Mouse (Mus musculus): ENCODE data around the gene Scnn1g.

The Scnn1g gene

DNA sequence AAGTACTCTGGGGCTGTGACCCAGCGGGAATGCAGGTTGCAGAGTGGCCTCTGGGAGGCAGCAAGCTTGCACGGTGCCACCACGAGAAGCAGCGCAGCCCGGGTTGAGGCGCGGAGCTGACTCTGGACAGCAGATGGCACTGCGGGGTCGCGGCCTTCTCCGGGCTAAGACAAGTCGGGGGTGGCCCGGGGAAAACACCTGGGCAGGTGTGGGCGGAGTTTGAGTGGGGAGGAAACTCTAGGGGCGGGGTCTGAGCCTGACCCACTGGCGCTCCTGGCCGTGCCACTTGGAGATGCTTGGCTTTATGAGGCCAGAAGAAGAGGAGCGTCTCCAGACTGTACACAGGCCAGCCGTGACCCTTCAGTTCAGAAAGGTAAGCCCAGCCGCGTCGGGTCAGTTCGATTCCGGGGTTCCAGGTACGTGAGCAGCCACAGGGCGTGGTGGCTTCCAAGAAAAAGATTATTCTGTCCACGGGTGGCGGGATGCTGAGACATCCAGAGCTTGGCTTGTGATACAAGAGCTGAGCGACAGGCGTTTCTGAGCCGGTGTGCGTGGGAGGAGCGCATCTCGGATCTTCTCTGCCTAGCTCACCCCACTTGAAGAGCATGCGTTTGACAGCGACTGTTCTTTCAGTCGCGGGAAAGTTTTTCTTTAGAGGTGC, at the start of gene Scnn1g:
Gene Scnn1g (plus strand): TSS at position 309 of the 661 bp plus-strand sequence.
- peak; percentile 90 for DNase-seq

- no peak for DNase-seq
Measured at GRCm38 (mm10) chr7:121685140-121685984, 48.9 kb upstream of the Scnn1g start.

- DNase-seq = no peak
Measured at GRCm38 (mm10) chr7:121689338-121689737, 44.9 kb upstream of the Scnn1g start.

DNA sequence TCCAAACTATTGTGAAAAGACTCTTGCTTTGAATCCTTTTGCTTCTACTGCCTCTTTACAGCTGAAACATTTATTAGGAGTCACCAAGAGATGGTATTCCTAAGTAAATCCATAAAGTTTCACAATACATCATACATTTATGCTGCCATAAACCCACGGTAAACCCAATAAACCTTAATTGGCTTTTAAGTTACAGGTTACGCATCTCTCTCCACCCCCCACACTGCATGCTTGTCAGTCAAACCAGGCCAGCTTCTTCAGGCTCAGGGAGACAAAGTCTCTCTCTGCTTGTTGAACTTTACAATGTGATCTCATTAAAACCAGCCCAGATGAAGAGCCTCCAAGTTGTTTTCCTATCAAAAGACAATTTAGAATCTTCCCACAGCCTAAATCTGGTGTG, 42.5 kb upstream of the Scnn1g start:
- no peak for DNase-seq

GRCm38 (mm10) chr7:121697170-121697569, 37.1 kb upstream of the Scnn1g start:
- DNase-seq = peak; percentile 2

- no peak for DNase-seq
Measured at GRCm38 (mm10) chr7:121697574-121697973, 36.7 kb upstream of the Scnn1g start.

DNA sequence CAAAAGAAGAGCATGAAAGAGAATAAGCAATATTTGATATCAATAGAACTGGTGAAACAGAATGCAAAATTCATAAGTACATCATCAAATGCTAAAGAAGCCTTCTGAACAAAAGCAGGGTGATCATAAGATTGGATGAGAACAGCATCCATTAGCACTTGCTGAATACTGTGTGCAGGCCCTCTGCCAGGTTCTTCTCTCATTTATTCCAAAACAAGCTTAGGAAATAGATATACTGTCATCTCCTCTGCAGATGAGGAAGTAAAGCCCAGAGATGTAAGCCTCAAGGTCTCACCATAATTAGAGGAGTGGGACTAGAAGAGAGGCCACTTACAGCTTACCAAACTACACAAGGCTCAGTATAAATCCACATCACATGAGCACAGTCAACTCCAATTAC, 35.1 kb upstream of the Scnn1g start:
- no peak for DNase-seq

DNA sequence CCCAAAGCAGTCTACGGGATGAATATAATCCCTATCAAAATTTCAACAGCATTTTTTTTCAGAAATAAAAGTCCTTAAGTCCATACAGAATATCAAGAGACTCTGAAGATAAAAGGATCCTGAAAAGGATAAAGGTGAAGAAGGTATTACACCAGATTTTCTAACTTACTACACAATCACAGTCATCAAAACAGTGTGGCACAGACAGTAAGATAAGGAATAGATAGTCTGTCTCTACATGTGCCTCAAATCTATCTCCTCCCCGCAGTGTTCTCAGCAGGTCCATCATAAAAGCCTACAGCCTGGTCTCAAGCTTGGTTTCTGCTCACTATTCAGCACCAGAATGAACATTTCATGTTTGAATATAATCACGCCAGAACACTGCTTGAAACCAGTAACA, 33.8 kb upstream of the Scnn1g start:
- DNase-seq = no peak

GRCm38 (mm10) chr7:121701983-121702382, 32.3 kb upstream of the Scnn1g start:
- DNase-seq = no peak

DNA sequence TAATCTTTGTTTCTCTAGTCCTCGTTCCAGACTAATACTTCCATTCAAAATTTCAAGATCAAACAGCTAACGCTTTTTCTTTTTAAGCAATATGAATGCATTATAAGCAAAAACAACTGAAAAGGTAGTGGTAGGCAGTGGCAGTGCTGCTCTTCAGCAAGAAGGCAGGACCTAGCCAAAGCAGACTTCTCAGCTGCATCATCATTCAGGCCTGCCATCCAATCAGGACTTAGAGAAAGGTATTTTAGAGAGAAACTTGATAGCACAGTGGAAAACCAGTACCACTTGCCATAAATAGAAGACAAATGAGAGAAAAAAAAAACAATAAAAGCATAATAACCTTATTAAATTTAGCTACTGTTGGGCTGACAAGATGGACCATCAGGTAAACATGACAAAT, 29.2 kb upstream of the Scnn1g start:
- DNase-seq = no peak

DNA sequence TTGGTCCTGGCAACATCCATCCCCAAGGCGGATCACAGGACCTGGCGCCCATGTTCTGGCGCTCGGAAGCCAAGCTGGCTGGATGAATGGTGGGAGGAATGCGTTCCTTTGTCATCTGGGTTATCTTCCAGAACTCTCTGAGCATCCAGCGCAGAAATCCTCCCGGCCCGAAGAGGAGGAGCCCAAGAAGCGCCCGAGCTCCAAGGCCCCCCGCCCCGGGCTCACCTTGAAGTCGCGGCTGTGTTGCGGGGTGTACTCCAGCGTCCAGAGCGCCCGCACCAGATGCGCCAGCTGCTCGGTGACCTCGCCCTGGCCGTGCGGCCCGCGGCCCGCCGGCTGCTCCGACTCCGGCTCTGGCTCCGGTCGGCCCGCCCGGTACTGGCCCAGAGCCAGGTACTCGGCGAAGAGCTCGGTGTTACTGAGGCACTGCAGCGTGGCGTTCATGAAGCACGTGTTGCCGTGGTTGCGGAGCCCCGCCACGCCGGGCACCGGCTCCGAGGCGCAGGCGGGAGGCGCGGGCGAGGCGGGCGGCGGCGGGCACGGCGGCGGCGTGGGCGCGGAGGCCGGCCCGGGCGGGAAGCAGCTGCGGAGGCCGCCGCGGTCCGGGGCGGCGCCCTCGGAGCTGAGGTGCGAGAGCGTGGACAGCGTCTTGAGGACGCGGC, 27.7 kb upstream of the Scnn1g start:
- DNase-seq = peak; percentile 55

GRCm38 (mm10) chr7:121707073-121707667, 27.1 kb upstream of the Scnn1g start, which contains the start of gene Usp31:
TSS of gene Usp31 (minus strand) at chr7:121707253.
- peak; percentile 97 for DNase-seq

- no peak for DNase-seq
Measured at GRCm38 (mm10) chr7:121711171-121711570, 23.1 kb upstream of the Scnn1g start.

DNA sequence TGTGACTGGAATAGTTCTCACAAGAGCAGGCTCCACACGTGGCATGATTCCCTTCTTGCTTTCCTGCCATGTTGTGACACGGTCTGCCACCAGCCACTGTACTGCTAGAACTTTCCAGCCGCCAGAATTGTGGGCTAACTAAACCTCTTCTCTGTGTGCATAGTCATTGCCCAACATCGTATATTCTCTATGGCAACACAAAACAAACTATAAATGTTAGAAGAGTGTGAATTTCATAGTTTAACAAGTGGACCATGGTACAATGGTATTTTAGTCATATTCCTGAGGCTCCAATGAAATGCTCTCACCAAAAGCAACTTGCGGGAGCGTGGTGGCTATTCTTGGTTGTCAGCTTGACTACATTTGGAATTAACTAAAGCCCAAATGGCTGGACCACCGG, 17.2 kb upstream of the Scnn1g start:
- DNase-seq = no peak

GRCm38 (mm10) chr7:121730225-121730624, 4.1 kb upstream of the Scnn1g start:
- DNase-seq = peak; percentile 73

GRCm38 (mm10) chr7:121737511-121738415, 3.5 kb downstream of the Scnn1g start:
- DNase-seq = peak; percentile 18

DNA sequence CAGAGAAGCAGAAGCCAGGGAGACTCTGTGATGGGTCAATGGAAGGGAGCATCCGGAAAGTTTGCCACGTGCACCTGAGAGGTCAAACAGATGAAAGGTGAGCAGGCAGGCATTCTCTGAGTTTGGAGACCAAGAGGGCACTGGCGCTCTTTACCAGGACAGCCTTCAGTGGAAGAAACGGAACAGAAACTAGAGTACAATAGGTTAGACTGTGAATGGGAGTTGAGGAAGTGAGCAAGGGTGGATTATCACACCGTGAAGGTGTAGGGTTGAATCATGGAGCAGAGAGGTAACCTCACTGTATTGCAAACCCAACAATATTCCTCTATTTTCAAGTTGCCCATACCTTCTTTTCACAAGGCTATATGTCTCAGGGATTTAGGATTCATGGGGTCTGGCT, 16.0 kb downstream of the Scnn1g start:
- no peak for DNase-seq

GRCm38 (mm10) chr7:121754748-121755147, 20.5 kb downstream of the Scnn1g start:
- DNase-seq = no peak

GRCm38 (mm10) chr7:121763328-121763727, 29.0 kb downstream of the Scnn1g start:
- DNase-seq = no peak

GRCm38 (mm10) chr7:121767900-121768299, 33.6 kb downstream of the Scnn1g start:
- DNase-seq = peak; percentile 8

DNA sequence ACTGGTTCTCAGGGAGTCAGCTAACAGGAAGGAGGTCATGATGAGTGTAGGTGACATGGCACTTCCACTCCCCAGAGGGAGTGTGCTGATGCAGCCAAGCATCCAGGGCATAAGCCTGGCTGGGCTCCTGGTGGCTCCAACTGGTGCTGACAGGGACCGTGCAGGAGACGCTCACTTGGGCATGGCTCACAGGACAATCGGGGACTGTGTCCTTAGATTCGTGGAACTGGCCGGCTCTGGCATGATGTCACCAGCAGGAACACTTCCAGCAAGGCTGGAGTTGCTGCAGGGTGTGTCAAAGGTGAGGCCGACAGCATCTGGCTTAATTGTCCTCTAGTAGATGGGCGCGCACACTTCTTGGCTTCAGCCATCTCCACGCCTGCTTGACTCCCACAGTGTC, 34.7 kb downstream of the Scnn1g start:
- no peak for DNase-seq

DNA sequence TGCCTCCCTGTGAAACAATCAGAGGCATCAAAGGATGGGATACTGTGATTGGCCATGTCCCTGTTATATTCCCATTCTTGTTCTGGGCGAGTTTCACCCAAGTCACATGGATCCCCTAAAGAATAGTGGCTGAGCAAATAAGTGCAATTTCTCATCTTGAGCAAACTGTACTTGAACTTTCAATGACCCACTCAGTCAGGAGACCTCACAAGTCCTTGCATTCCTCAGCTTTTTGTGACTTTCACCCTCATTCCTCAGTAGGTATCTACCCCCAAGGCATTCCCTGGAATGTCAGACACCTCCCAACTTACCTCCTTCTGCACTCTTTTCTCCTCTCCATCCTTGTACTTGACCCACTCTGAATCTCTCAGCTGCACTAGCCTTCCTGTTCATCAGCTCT, 44.3 kb downstream of the Scnn1g start:
- peak; percentile 27 for DNase-seq
